ENCODE assay signal across 9 mouse cellular contexts in genomic region chr7:16940292-16940691, GRCm38 (mm10). TPM values are rescaled to one million over a fixed set of nuclear protein-coding genes. Genes with fewer than 3 reads are reported as not detected.
DNase-seq lines count a peak whose midpoint lies in the region; ATAC-seq and TF ChIP-seq lines count a peak whose summit lies in the region.
"Had no signal": no experiment of that assay in that cellular context is flagged by ENCODE, and none has a peak within 500 bp of the region (broad histone marks: within the 10 kb centered on the region; RNA-seq: fewer than 3 reads in every experiment).

No protein-coding gene starts in this region.

- H3K36me3 ChIP-seq in heart, adult 2 months (ENCODE audit: control insufficient read depth, insufficient read depth, low read length), result no peaks in the 10 kb centered on the region
- no peaks in the 10 kb centered on the region for H3K36me3 ChIP-seq in heart, postnatal 0 days (replicated peaks; ENCODE audit: control insufficient read depth, insufficient read depth, low read length)
- H3K36me3 ChIP-seq in limb, embryonic 15.5 days, result no peaks in the 10 kb centered on the region
- H3K36me3 ChIP-seq: liver, embryonic 13.5 days had no signal

- intact Hi-C loops in heart, adult 2 months (cut with DNase I), result no loop called here

- no peaks in the 10 kb centered on the region for H3K79me2 ChIP-seq in heart, adult 2 months (replicated peaks; ENCODE audit: control insufficient read depth, insufficient read depth, low read length)

- no peak overlapping the region for H3K4me2 ChIP-seq in heart, postnatal 0 days (ENCODE audit: low read depth, low read length)
- H3K4me2 ChIP-seq in limb, embryonic 15.5 days, result 0 out of 2 replicates have a peak overlapping the region, but pooled peaks have one; percentile 5
- H3K4me2 ChIP-seq: liver, embryonic 13.5 days had no signal

- H3K27ac ChIP-seq in heart, adult 2 months, result no peak overlapping the region
- peak overlapping the region; percentile 2; the same call in 1 of the 2 replicates for H3K27ac ChIP-seq in heart, postnatal 0 days (ENCODE audit: low read depth)
- H3K27ac ChIP-seq in limb, embryonic 15.5 days, result peak overlapping the region; percentile 78
- H3K27ac ChIP-seq: liver, embryonic 13.5 days had no signal

- H3K4me3 ChIP-seq in heart, adult 2 months, result no peak overlapping the region
- H3K4me3 ChIP-seq in heart, postnatal 0 days (ENCODE audit: low read depth, low read length), result no peak overlapping the region
- H3K4me3 ChIP-seq in limb, embryonic 15.5 days, result no peak overlapping the region
- H3K4me3 ChIP-seq: liver, embryonic 13.5 days had no signal

- H3K4me1 ChIP-seq in heart, adult 2 months (ENCODE audit: control insufficient read depth, insufficient read depth, low read length), result no peaks in the 10 kb centered on the region; the same call in 1 of the 2 replicates
- H3K4me1 ChIP-seq in heart, postnatal 0 days (ENCODE audit: control insufficient read depth, insufficient read depth), result no peaks in the 10 kb centered on the region; the same call in 1 of the 2 replicates
- H3K4me1 ChIP-seq in limb, embryonic 15.5 days, result peaks cover 34% of the 10 kb centered on the region

- no peak for ATAC-seq in heart, postnatal 0 days (ENCODE audit: insufficient read depth, low read depth)
- ATAC-seq in limb, embryonic 15.5 days (ENCODE audit: insufficient number of reproducible peaks, low FRiP score, low TSS enrichment, low read depth), result no peak

- H3K9me3 ChIP-seq in heart, postnatal 0 days (replicated peaks; ENCODE audit: control insufficient read depth, low read length), result no peaks in the 10 kb centered on the region
- no peaks in the 10 kb centered on the region for H3K9me3 ChIP-seq in limb, embryonic 15.5 days
- H3K9me3 ChIP-seq: liver, embryonic 13.5 days had no signal

- WGBS in heart, adult 2 months, result 44% methylated on average over 7 of the region's 7 CpGs
- 33% methylated on average over 7 of the region's 7 CpGs for WGBS in heart, postnatal 0 days
- 28% methylated on average over 7 of the region's 7 CpGs for WGBS in limb, embryonic 15.5 days

- TF ChIP-seq EP300 in heart, adult 2 months (IDR thresholded peaks at IDR 0.05; ENCODE audit: insufficient read depth, low read depth, low read length), result no peak
- TF ChIP-seq EP300 in heart, postnatal 0 days (IDR thresholded peaks at IDR 0.05; ENCODE audit: low read depth), result no peak

- DNase-seq in heart, adult 18-20 months, result peak; percentile 40 to 63
- DNase-seq in heart, adult 2 months, result no peak
- peak; percentile 60 to 75 for DNase-seq in adrenal gland, postnatal 36 days
- DNase-seq in heart, postnatal 0 days (ENCODE audit: low spot score), result peak; percentile 45
- DNase-seq in adipocyte (ENCODE audit: low spot score), result no peak
- no peak for DNase-seq in yolk sac, embryonic 10.5 days (ENCODE audit: low spot score)
- DNase-seq in spleen, adult 18-20 months, result no peak
- DNase-seq: liver, embryonic 13.5 days had no signal

- H3K27me3 ChIP-seq in heart, adult 2 months (ENCODE audit: control insufficient read depth, insufficient read depth, low read length), result no peaks in the 10 kb centered on the region
- H3K27me3 ChIP-seq in heart, postnatal 0 days (ENCODE audit: control insufficient read depth, insufficient read depth, low read length), result peaks cover 6% of the 10 kb centered on the region
- H3K27me3 ChIP-seq in limb, embryonic 15.5 days, result peaks cover 7% of the 10 kb centered on the region

- TF ChIP-seq POLR2A in heart, adult 2 months (IDR thresholded peaks at IDR 0.05; ENCODE audit: insufficient read depth, low read depth, low read length), result no peak

- TF ChIP-seq CTCF in heart, adult 2 months (IDR thresholded peaks at IDR 0.05), result no peak
- TF ChIP-seq CTCF in heart, postnatal 0 days (IDR thresholded peaks at IDR 0.05; ENCODE audit: low read depth), result no peak

- no peak overlapping the region for H3K9ac ChIP-seq in heart, adult 2 months (ENCODE audit: low read depth, low read length)
- H3K9ac ChIP-seq in heart, postnatal 0 days (replicated peaks; ENCODE audit: low read depth, low read length), result no peak overlapping the region
- H3K9ac ChIP-seq in limb, embryonic 15.5 days, result no peak overlapping the region
- H3K9ac ChIP-seq: liver, embryonic 13.5 days had no signal

RNA-seq across cellular contexts. Expression of gene Pnmal2, which starts 4.2 kb away (rescaled TPM):
- 1 to 10 TPM; 3.7 to 4.0 TPM for total RNA-seq in heart, adult 18-20 months (2021)
- 1 to 10 TPM; 3.8 to 4.1 TPM for total RNA-seq in heart, adult 2 months (2021)
- polyA plus RNA-seq in heart, adult 2 months (2012; rRNA removed), result 3.5 and 4.4 TPM in 2 replicates
- total RNA-seq in adrenal gland, postnatal 36 days (2021), result 10 to 100 TPM; 21.9 to 32.4 TPM
- 2.9 and 4.0 TPM in 2 replicates for total RNA-seq in heart, postnatal 0 days (2014; rRNA removed; ENCODE audit: low replicate concordance)
- polyA plus RNA-seq in heart, postnatal 0 days (2015; fragmentation: Nextera tagmentation; extraction: Ambion mirVana), result 3.0 and 3.4 TPM in 2 replicates
- 20.2 and 31.1 TPM in 2 replicates for polyA plus RNA-seq in limb, embryonic 15.5 days (2015; fragmentation: Nextera tagmentation; extraction: Ambion mirVana)

RNA-seq across cellular contexts. Expression of gene Calm3, which starts 16.4 kb away (rescaled TPM):
- total RNA-seq in heart, adult 18-20 months (2021), result 100 to 1,000 TPM; 166 to 200 TPM
- 100 to 1,000 TPM; 168 to 175 TPM for total RNA-seq in heart, adult 2 months (2021)
- polyA plus RNA-seq in heart, adult 2 months (2012; rRNA removed), result 163 and 206 TPM in 2 replicates
- total RNA-seq in adrenal gland, postnatal 36 days (2021), result 100 to 1,000 TPM; 232 to 251 TPM
- 342 and 417 TPM in 2 replicates for total RNA-seq in heart, postnatal 0 days (2014; rRNA removed; ENCODE audit: low replicate concordance)
- 101 and 107 TPM in 2 replicates for polyA plus RNA-seq in heart, postnatal 0 days (2015; fragmentation: Nextera tagmentation; extraction: Ambion mirVana)
- 85.8 and 99.4 TPM in 2 replicates for polyA plus RNA-seq in limb, embryonic 15.5 days (2015; fragmentation: Nextera tagmentation; extraction: Ambion mirVana)

RNA-seq across cellular contexts. Expression of gene Pnmal1, which starts 19.2 kb away (rescaled TPM):
- total RNA-seq in heart, adult 18-20 months (2021), result not detected
- under 1 TPM in 1 of 2 experiments, not detected in 1; 0.11 TPM for total RNA-seq in heart, adult 2 months (2021)
- polyA plus RNA-seq in heart, adult 2 months (2012; rRNA removed), result 0.06 TPM in 2 replicates
- 1 to 10 TPM; 3.9 to 4.4 TPM for total RNA-seq in adrenal gland, postnatal 36 days (2021)
- 0.08 TPM in 1 of 2 replicates, not detected in the other for total RNA-seq in heart, postnatal 0 days (2014; rRNA removed; ENCODE audit: low replicate concordance)
- 0.04 TPM in 2 replicates for polyA plus RNA-seq in heart, postnatal 0 days (2015; fragmentation: Nextera tagmentation; extraction: Ambion mirVana)
- polyA plus RNA-seq in limb, embryonic 15.5 days (2015; fragmentation: Nextera tagmentation; extraction: Ambion mirVana), result 0.33 and 0.50 TPM in 2 replicates

RNA-seq across cellular contexts. Expression of gene Ptgir, which starts 34.0 kb away (rescaled TPM):
- total RNA-seq in heart, adult 18-20 months (2021), result 1 to 10 TPM; 1.5 TPM
- 1 to 10 TPM; 1.9 to 2.9 TPM for total RNA-seq in heart, adult 2 months (2021)
- polyA plus RNA-seq in heart, adult 2 months (2012; rRNA removed), result 5.2 and 7.4 TPM in 2 replicates
- 1 to 10 TPM; 1.2 to 2.0 TPM for total RNA-seq in adrenal gland, postnatal 36 days (2021)
- 0.58 and 2.3 TPM in 2 replicates for total RNA-seq in heart, postnatal 0 days (2014; rRNA removed; ENCODE audit: low replicate concordance)
- 1.1 and 1.2 TPM in 2 replicates for polyA plus RNA-seq in heart, postnatal 0 days (2015; fragmentation: Nextera tagmentation; extraction: Ambion mirVana)
- 4.0 and 5.1 TPM in 2 replicates for polyA plus RNA-seq in limb, embryonic 15.5 days (2015; fragmentation: Nextera tagmentation; extraction: Ambion mirVana)

RNA-seq across cellular contexts. Expression of gene Gm42372, which starts 42.6 kb away (rescaled TPM):
- under 1 TPM in 1 of 2 experiments, not detected in 1; 0.08 TPM for total RNA-seq in heart, adult 18-20 months (2021)
- total RNA-seq in heart, adult 2 months (2021), result not detected
- 0.03 TPM in 1 of 2 replicates, not detected in the other for polyA plus RNA-seq in heart, adult 2 months (2012; rRNA removed)
- total RNA-seq in adrenal gland, postnatal 36 days (2021), result 1 to 10 TPM; 1.1 TPM
- total RNA-seq in heart, postnatal 0 days (2014; rRNA removed; ENCODE audit: low replicate concordance), result not detected in 2 replicates
- not detected in 2 replicates for polyA plus RNA-seq in heart, postnatal 0 days (2015; fragmentation: Nextera tagmentation; extraction: Ambion mirVana)
- 0.14 and 0.20 TPM in 2 replicates for polyA plus RNA-seq in limb, embryonic 15.5 days (2015; fragmentation: Nextera tagmentation; extraction: Ambion mirVana)

Comparison
In these comparisons a context has a peak if more than half of its experiments do, and no peak if none do; other contexts are left out.
1. DNase-seq: peak in heart, adult 18-20 months (2 of 2), adrenal gland, postnatal 36 days (2 of 2) and heart, postnatal 0 days (single experiment); none in heart, adult 2 months (0 of 2), adipocyte (single experiment), yolk sac, embryonic 10.5 days (single experiment) and spleen, adult 18-20 months (0 of 2).